9 mouse cellular contexts compared by ENCODE assay signal in genomic region chr19:7349993-7350392, GRCm38 (mm10).
"Had no signal": no experiment of that assay in that cellular context is flagged by ENCODE, and none has a peak within 500 bp of the region (broad histone marks: within the 10 kb centered on the region; RNA-seq: fewer than 3 reads in every experiment).

No protein-coding gene starts in this region.

- DNase-seq: kidney, postnatal 4 days; lung, adult 2 months; lung, postnatal 36 days; right cerebral cortex, adult 18-20 months; right cerebral cortex, postnatal 4 days; spleen, adult 18-20 months; thymus, postnatal 36 days had no signal

- ATAC-seq: lung, postnatal 0 days; midbrain, embryonic 13.5 days had no signal
